Mouse (Mus musculus) urinary bladder, adult 2 months (tissue): ENCODE measurements around the gene Acat3. TPM values are rescaled to one million over a fixed set of nuclear protein-coding genes. Genes with fewer than 3 reads are reported as not detected.
"Not testable (repeated sequence)": the region's sequence is repeated elsewhere in the genome, so short reads cannot be mapped to it uniquely, and the experiment has no call there.

Experiments
- DNase-seq: peaks from one replicate; pipeline ENCODE4 v3.0.0; 2022; ENCODE audit warnings: low spot score
- polyA plus RNA-seq: library from polyadenylated mRNA; depleted of rRNA; stranded (reverse); fragments of >200 nt; gene quantifications from 2 replicates; pipeline ENCODE4 v1.2.3, GENCODE M21; 2012

Acat3 gene
- polyA plus RNA-seq, 1 experiment: 0.37 TPM

GRCm38 (mm10) chr17:12916588-12917380 lies 23.6 kb downstream of the Acat3 start:
- DNase-seq: no peak

- peak; percentile 88 for DNase-seq
Observed at GRCm38 (mm10) chr17:12915881-12916583, 24.4 kb downstream of the Acat3 start, which contains the start of gene Mrpl18. TSS of gene Mrpl18 (minus strand) at chr17:12916345.

- peak; percentile 35 for DNase-seq
Observed at GRCm38 (mm10) chr17:12915488-12915880, 24.9 kb downstream of the Acat3 start, which contains the start of gene Tcp1. TSS of gene Tcp1 (plus strand) at chr17:12915701.

- no peak for DNase-seq
Observed at GRCm38 (mm10) chr17:12910391-12910790, 30.0 kb downstream of the Acat3 start.

- DNase-seq: no peak
Observed at GRCm38 (mm10) chr17:12909361-12910280, 30.8 kb downstream of the Acat3 start, which contains the start of gene Pnldc1. TSS of gene Pnldc1 (minus strand) at chr17:12910230.

GRCm38 (mm10) chr17:12906436-12906835 lies 34.0 kb downstream of the Acat3 start:
- no peak for DNase-seq

DNA sequence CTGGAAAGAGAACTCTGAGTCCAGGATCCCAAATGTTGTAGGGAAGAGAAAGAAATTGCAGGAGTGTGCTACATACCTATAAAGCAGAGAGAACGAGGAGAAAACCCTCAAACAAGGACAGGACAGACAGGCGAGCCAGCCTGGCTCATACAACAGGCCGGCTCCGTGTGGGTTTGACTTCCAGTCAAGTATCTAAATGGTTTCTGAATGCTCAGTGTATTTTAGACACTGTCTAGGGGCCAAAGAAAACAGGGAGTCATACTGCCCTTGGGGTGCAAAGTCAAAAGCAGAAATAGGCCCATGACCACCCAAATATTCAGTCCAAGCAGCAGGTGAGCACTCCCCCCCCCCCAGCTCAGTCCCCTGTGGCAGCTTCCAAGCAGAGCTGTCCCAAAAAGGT lies 34.6 kb downstream of the Acat3 start:
- DNase-seq: no peak

GRCm38 (mm10) chr17:12904349-12904748 lies 36.1 kb downstream of the Acat3 start:
- DNase-seq: no peak

GRCm38 (mm10) chr17:12903372-12904333 lies 36.7 kb downstream of the Acat3 start:
- DNase-seq: no peak

DNA sequence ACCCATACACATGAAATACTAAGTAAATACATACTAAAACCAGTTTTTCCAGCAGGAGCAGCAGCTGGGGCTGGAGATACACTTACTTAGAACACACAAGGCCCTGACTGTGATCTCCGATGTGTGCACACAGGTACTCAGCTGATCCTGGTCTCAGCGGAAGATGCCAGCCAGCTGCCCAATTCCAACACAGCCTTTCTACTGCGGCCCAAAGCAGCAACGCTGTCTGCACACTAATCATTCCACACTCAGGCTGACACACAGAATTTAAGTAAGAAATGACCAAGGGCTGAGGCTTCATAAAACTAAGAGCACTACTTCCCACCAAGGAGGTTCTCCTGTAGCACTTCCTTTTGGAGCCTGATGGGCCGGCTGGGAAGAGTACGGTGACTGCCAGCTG lies 38.1 kb downstream of the Acat3 start:
- DNase-seq: no peak

- not testable (repeated sequence) for DNase-seq
Observed at GRCm38 (mm10) chr17:12898607-12899006, 41.8 kb downstream of the Acat3 start.

DNA sequence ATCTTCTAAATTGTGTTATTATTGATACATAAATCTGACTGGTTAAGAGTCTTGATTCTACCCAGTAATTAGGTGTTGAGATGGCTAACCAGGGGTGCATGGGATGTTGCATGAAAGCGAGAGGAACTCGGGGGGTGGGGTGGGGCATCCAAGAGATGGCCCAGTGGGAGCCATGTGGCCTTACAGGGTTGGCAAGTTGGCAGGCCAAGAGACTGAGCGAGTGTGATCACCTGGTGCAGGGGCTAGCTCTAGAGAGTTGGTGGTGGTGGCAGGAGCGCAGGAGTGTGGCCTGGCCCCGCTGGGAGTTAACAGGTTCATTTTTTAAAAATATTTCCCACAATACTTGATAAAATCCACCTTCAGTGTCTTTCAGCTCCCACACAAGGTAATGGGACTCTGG lies 42.7 kb downstream of the Acat3 start:
- DNase-seq: no peak

DNA sequence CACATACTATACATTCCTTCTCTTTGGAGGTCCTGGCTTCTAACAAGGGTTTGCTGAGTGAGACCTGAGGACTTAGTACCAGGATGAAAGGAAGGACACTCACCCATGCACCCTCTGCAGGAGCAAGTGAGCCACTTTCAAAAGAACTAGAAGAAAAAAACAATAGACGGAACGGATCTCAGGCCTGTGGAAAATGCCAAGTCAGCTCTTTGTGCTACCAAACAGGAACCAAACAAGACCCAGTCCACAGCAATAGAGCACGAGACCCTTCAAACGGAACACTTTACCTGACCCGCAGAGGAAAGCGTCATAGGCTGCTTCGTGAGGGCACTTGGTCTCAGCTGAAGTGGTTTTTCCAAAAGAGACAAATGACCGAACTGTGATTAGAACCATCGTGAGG lies 48.4 kb downstream of the Acat3 start:
- DNase-seq: no peak

DNA sequence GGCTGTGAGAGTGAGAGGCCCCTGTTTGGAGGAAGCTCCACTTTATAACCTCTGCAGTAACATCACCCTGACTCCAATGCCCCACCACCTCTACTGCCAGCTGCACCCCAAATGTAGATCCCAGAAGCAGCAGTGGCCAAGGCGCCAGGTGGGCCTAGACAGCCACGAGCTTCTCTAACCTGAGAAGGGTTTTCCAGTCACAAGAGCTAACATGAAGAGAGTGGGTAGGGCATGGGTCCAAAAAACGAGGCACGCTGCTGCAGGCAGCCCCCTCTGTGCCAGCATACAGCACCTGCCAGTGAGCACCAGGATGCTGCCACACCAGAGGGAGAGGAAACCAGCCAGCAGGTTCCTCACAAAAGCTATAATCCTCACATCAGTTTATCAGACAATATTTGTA lies 49.3 kb downstream of the Acat3 start:
- no peak for DNase-seq

DNA sequence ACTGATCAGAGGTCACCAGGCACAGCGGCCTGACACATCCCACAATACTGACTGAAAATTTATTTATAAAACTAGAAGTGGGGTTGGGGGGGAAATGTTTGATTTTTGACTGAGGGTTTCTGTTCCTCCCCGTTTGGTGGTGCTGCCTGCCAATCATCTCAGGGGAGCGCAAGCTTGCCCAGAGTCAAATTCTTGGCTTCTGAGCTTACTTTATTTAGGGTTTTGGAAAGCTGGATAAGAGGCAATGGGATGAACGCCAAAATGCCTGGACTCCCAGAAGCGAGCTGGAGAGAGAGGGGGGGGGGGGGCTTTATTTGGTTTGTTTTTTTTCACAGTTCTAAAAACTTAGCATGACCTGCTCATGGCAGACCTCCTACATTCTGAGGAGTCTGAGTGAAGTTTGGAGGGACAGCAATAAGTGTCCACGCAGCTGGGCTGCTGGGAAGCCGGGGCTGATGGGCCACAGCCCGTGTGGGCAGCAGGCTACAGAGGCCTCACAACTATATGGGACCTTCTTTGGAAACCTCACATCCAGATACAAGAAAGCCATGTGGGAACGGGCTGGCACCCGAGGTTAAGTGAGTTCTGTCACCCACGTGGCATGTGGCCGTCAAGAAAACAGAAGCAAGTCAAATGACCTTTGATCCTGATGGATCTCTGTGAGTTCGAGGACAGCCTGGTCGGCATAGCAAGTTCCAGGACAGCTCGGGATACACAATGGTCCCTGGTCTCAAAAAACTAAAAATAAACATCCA lies 53.2 kb downstream of the Acat3 start:
- no peak for DNase-seq

DNA sequence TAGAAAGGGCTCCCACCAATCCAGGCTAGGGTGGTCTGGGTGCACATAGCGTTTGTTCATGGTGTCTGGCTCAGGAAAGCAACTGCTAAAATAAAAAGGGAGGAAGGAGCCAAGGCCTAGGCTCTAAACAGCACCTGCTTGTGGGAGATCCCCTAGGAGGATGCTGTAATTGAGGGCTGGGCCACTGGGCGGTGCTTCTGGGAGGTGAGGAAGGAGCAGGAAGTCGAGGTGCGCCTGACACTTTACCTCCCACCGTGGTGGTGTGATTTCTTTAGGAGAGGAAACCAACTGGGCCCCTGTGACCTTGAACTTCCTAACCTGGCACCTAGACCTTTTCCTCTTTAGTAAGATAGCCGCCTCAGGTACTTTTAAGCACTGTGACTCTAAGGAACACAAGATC lies 53.8 kb downstream of the Acat3 start:
- DNase-seq: no peak

- no peak for DNase-seq
Observed at GRCm38 (mm10) chr17:12881216-12881615, 59.2 kb downstream of the Acat3 start.

DNA sequence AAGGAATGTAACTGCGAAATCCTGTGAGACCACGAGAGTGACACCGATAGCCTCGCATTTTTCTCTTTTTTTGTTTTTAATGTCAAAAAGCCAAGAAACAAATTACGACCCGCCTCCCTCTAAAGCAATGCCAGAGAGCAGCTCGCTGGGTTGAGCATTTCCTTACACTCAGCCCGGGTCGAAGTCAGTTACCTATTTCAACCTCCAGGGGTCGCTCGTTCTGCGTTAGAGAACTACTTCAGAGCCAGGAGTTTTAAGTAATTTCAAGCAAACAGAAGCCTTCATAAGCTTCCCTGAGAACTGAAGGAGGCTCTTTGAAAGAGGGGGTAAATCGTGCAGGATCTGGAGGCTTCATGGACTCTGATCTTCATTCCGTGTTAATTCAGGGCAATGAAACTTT lies 60.2 kb downstream of the Acat3 start:
- peak; percentile 48 for DNase-seq

DNA sequence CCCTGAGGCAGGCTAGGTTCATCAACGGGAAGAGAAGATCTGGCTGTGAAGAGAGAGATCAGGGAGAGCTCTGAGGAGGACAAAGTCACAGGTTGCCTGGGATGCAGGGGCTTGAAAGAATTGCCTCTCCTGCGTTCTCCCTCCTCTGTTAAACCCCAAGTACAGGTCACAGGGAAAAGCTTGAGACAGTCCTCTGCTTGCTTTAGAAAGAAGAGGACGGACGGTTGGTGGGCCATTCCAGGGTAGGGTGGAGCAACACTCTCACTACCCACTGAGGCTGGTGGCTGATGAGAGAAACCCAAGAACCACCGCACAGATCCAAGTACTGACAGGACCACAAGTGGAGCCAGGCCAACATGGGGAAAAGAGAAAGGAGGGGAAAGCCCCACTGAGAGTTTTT lies 64.7 kb downstream of the Acat3 start, which contains the start of gene Mrgprh:
Gene Mrgprh, plus strand, starts transcription at position 301 of the 400 bp plus-strand sequence.
- DNase-seq: no peak
